Mouse (Mus musculus): ENCODE results near the gene Atp1a4.

Atp1a4 gene

DNA sequence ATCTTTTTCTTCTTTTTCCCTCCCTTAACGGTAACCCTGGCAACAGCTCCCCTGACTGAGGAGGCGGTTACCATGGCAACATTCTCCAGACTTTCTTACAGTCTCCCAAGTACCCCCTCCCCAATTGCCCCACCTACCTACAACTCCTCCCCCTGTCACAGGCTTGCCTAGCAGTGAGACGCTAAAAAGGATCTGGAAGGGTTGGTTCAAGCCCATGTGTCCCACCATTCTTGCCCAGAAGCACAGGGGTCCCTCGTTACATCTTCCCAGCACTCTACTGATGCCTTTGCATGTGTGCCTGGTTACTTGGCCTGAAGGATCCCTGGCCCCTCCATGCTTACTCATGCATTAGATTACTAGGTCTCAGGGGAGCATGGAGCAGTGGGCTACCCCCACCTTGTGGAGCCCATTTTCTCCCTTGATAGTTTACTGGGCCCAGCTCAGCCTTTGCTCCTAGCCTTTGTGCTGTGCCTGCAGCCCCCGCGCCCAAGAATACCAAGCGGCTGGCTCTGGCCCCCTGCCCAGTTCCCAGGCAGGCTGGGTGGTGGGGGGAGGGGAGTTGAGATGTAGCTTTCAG, 57.3 kb downstream of the Atp1a4 start:
- peaks cover 7% of the 10 kb centered on the region; the same call in 1 of the 2 replicates for H3K36me3 ChIP-seq (ENCODE audit: control insufficient read depth, insufficient read depth, low read length, poor library complexity, severe bottlenecking)
- H3K27me3 ChIP-seq (ENCODE audit: control insufficient read depth, insufficient read depth, low read length, poor library complexity, severe bottlenecking): no peaks in the 10 kb centered on the region
- DNase-seq (ENCODE audit: low read depth, low spot score): no peak

DNA sequence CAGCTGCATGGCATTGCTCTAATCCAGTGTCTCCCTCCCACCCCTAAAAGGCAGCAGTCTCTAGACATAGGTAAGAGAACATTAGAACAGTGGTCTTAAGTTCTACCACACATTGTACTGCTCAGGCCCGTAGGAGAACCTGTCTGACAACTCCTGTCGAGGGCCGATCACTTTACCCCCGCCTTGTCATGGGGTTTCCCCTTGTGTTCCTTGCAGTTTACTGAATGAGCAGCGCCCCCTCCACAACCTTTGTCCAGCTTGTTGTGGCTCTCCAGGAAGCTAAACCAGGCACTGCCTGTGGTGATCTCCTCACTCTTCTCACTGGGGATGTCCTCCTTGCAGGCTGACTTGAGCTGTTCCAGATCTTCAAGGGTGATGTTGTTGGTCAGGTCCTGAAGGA, 58.1 kb downstream of the Atp1a4 start:
- Histone ChIP-seq H3K27me3 (ENCODE audit: control insufficient read depth, insufficient read depth, low read length, poor library complexity, severe bottlenecking) (no peaks in the 10 kb centered on the region), H3K36me3 (ENCODE audit: control insufficient read depth, insufficient read depth, low read length, poor library complexity, severe bottlenecking) (peaks cover 7% of the 10 kb centered on the region; the same call in 1 of the 2 replicates)
- no peak for DNase-seq (ENCODE audit: low read depth, low spot score)

DNA sequence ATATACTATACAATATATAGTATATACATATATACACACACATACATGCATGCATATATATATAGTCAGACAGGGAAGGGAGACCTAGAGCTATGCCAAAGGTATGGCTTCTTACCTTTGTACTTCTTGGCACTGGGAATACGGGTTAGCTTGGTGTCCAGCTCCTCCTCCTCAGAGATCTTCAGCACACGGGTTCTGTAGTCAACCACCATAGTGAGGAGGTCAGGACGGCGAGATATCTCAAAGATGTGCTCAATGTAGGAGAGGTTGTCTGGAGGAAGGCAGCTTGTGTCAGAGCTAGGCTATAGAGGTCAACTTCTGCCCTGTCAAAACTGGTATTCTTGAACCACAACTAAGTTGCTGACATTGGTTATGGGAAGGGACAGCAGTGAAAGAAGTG, 59.2 kb downstream of the Atp1a4 start:
- Histone ChIP-seq H3K36me3 (ENCODE audit: control insufficient read depth, insufficient read depth, low read length, poor library complexity, severe bottlenecking) (peaks cover 14% of the 10 kb centered on the region; the same call in 1 of the 2 replicates), H3K27me3 (ENCODE audit: control insufficient read depth, insufficient read depth, low read length, poor library complexity, severe bottlenecking) (no peaks in the 10 kb centered on the region)
- no peak for DNase-seq (ENCODE audit: low read depth, low spot score)

DNA sequence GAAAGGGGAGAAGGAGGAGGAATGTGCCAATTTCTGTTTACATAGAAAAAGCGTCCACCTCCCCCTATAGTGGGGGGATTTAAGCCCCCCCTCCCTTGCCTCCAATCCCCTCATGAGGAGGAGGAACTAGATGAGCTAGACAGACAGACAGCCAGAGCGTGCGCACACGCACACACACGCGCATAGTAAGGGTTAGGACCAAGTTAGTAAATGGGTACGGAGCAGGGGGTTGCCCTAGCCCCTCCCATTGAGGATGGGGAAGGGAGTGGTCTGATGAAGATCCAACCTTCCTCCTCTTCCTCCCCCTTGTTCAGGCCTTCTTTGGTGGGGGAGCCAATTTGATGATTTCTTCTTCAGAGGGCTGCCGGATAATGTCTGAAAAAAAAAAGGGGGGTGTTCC, 59.9 kb downstream of the Atp1a4 start:
- DNase-seq (ENCODE audit: low read depth, low spot score): no peak
- Histone ChIP-seq H3K36me3 (ENCODE audit: control insufficient read depth, insufficient read depth, low read length, poor library complexity, severe bottlenecking) (peaks cover 16% of the 10 kb centered on the region; the same call in 1 of the 2 replicates), H3K27me3 (ENCODE audit: control insufficient read depth, insufficient read depth, low read length, poor library complexity, severe bottlenecking) (no peaks in the 10 kb centered on the region)

DNA sequence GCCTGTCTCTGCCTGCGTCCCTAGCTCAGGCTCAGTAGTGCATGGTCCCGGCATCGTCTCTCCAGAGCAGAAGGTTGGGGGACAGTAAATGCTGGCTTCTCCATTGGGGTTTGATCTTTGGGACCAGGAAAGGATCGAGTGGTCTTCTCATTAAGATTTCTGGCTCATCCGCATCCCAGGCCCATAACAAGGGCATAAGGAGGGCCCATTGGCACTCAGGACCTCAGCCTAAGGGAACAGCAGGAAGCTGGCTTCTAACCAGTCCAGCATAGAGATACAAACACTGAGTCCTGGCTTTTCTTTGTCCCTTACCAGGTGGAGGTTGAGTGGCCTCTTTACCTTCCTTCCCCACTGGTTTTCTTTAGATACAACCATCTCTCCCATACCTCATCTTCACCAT, 60.4 kb downstream of the Atp1a4 start:
- peaks cover 17% of the 10 kb centered on the region; the same call in 1 of the 2 replicates for H3K36me3 ChIP-seq (ENCODE audit: control insufficient read depth, insufficient read depth, low read length, poor library complexity, severe bottlenecking)
- no peak for DNase-seq (ENCODE audit: low read depth, low spot score)
- H3K27me3 ChIP-seq (ENCODE audit: control insufficient read depth, insufficient read depth, low read length, poor library complexity, severe bottlenecking): no peaks in the 10 kb centered on the region

DNA sequence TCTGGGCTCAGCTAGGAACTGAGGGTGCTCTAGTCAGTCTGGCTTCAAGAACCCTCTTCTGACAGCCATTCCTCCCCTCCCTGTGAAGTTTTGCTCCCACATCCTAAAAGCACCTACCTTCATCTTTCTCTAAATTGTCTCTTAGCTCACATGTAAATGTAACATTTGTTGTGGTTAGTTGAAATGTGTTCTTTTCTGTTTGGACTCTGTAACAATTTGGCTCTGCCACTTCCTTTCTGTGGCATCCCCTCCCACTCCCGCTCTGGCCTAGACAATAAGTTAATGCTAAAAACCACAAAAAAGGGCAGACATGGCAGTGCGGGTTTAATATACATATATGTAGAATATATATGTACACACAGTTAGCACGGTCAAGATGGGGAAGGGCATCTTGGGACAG, 61.1 kb downstream of the Atp1a4 start:
- no peak for DNase-seq (ENCODE audit: low read depth, low spot score)
- no peaks in the 10 kb centered on the region for H3K27me3 ChIP-seq (ENCODE audit: control insufficient read depth, insufficient read depth, low read length, poor library complexity, severe bottlenecking)
- H3K36me3 ChIP-seq (ENCODE audit: control insufficient read depth, insufficient read depth, low read length, poor library complexity, severe bottlenecking): peaks cover 18% of the 10 kb centered on the region

DNA sequence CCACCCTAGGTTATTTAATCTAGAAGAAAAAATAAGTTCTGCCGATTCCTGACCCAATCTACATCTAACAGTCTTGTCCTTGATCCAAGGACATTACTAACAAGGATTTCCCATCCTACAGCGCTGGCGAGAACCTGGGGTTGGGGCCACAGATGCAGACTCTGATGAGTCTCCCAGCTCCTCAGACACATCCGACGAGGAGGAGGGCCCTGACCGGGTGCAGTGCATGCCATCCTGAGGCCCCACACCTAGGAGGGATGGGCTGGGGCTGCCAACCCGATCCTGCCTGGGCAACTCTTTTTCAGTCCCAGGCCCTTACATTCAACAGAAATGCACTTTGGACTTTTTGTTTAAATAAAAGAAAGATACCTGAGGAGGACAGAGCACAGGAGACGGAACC, 63.8 kb downstream of the Atp1a4 start:
- DNase-seq (ENCODE audit: low read depth, low spot score): no peak
- Histone ChIP-seq H3K27me3 (ENCODE audit: control insufficient read depth, insufficient read depth, low read length, poor library complexity, severe bottlenecking) (no peaks in the 10 kb centered on the region), H3K36me3 (ENCODE audit: control insufficient read depth, insufficient read depth, low read length, poor library complexity, severe bottlenecking) (peaks cover 18% of the 10 kb centered on the region)

DNA sequence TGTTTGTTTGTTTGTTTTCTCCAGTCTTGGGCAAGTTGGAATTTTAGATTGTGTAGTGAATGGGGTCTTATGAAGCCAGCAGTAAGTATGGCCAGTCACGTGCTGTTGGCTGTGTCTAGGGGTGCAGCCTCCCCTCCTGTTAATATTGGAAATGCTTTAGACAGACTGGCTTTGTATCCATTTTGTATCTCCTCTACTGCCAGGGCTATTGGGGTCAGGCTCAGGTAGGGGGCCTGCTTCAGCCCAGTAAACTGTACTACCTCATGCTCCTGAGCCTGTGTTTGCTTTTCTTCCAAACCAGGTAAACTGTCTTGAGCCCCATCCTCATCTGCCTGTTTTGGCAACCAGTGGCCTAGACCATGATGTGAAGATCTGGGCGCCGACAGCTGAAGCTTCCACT, 66.0 kb downstream of the Atp1a4 start:
- peaks cover 17% of the 10 kb centered on the region for H3K36me3 ChIP-seq (ENCODE audit: control insufficient read depth, insufficient read depth, low read length, poor library complexity, severe bottlenecking)
- no peak for DNase-seq (ENCODE audit: low read depth, low spot score)
- H3K27me3 ChIP-seq (ENCODE audit: control insufficient read depth, insufficient read depth, low read length, poor library complexity, severe bottlenecking): no peaks in the 10 kb centered on the region

DNA sequence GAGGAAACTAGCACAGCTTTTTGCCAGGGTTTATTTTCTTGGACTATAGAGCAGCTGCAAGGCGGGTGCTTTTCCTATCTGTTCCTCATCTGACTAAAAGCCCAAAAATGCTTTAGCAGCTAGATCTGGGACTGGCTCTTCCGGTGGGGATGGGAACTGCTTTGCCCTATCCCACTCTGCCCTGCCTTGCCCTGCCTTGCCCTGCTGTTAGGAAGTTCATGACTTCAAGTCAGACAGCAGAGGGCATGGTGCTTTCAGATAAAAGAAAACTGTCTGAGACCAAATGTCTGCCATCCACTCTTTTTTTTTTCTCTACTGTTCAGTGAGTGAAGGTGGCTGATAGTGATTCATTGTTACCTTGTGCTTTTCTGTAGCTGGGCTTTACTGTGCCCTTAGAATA, 66.6 kb downstream of the Atp1a4 start:
- DNase-seq (ENCODE audit: low read depth, low spot score): no peak
- Histone ChIP-seq H3K36me3 (ENCODE audit: control insufficient read depth, insufficient read depth, low read length, poor library complexity, severe bottlenecking) (peaks cover 14% of the 10 kb centered on the region), H3K27me3 (ENCODE audit: control insufficient read depth, insufficient read depth, low read length, poor library complexity, severe bottlenecking) (no peaks in the 10 kb centered on the region)

DNA sequence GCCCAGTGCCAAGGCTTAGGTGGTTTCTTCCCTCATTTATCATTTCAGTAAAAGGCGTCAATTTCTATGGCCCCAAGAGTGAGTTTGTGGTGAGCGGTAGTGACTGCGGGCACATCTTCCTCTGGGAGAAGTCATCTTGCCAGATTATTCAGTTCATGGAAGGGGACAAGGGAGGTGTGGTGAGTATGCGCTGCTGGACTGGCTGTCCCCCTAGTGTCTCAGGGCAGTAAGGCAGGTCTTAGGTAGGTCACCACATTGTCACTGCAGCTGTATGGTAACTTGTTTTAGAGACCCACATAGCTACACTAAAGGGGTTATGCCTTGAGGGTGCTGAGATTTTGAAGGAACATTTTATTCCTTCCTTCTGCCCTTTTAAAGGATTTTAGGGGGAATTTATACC, 69.3 kb downstream of the Atp1a4 start:
- H3K27me3 ChIP-seq (ENCODE audit: control insufficient read depth, insufficient read depth, low read length, poor library complexity, severe bottlenecking): no peaks in the 10 kb centered on the region
- DNase-seq (ENCODE audit: low read depth, low spot score): peak; percentile 34

DNA sequence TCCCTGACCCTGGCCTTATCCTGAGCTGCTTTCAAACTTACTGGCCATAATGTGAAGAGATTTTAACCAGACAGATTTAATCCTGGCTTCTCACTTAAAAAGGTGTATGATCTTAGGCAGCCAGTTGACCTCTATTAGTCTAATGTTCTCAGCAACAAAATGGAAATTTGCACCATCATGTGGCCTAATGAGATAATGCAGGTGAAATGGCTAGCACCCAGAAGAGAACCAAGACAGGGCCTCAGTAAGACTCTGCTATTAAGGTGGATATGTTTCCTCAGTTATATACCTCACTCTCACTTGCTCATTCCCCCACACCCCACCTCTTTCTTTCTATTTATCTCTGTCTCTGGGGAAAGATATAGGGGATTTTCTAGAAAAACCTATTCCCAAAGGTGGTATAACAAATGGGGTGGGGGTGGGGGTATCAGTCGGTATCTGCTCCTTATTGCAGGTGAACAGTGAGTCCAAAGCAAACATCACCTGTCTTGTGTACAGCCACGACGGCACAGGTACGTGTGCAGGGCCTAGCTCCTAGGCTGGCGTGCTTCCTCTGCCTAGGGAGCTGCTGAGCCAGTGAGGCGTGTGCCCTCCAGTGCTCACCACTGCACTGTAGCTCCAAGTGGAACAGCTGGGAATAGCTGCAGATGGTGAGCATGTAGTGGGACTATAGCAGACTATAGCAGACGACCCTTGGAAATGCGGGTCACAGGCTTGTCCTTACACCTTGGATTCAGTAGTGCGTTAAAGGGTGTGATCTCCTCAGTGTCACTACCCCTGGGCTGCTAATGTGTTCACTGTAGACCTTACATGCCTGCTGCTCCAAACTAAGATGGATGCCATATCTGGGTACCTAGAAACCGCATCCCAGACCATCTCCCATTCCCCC, 71.6 kb downstream of the Atp1a4 start:
- no peaks in the 10 kb centered on the region for H3K27me3 ChIP-seq (ENCODE audit: control insufficient read depth, insufficient read depth, low read length, poor library complexity, severe bottlenecking)
- DNase-seq (ENCODE audit: low read depth, low spot score): peak; percentile 45
- peaks cover 6% of the 10 kb centered on the region; the same call in 1 of the 2 replicates for H3K36me3 ChIP-seq (ENCODE audit: control insufficient read depth, insufficient read depth, low read length, poor library complexity, severe bottlenecking)

More for the DNA sequence above, 69.3 kb downstream of the Atp1a4 start:
- peaks cover 7% of the 10 kb centered on the region for H3K36me3 ChIP-seq (ENCODE audit: control insufficient read depth, insufficient read depth, low read length, poor library complexity, severe bottlenecking)

DNA sequence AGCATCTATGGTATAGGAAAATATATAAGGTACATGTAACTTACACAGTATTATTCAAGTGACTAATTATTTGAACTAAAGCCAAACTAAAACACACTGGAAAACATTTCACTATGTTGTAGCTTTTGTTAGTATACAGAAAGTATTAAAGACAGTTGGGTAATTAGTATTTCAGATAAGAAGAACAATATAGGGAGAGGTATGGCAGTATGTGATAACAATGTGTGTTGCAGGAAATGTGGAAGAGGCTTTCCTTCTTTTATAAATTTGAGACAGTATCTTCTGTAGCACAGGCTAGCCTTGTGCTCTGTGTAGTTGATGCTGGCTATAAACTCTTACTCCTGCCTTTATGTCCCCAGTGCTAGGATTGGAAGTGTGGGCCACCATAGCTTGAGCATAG, 74.3 kb downstream of the Atp1a4 start:
- H3K36me3 ChIP-seq (ENCODE audit: control insufficient read depth, insufficient read depth, low read length, poor library complexity, severe bottlenecking): peaks cover 9% of the 10 kb centered on the region; the same call in 1 of the 2 replicates
- no peak for DNase-seq (ENCODE audit: low read depth, low spot score)

DNA sequence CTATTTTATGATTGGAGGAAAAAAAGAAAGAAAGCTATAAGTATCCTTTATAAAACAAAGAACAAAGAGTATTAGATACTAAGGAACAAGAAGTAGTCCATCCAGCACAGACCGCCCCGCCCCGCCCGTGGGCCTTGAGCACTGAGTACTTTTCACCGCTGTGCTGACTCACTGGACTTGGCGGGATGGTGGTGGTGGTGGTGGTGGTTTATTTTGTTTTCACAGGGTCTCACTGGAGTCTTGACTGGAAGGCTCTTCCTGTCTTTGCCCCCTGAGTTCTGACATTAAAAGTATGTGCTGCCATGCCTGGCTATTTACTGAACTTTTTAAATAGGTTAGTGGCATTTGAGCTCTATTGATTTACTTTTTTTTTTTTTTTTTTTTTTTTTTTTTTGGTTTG, 75.2 kb downstream of the Atp1a4 start:
- DNase-seq (ENCODE audit: low read depth, low spot score): no peak
- Histone ChIP-seq H3K27me3 (ENCODE audit: control insufficient read depth, insufficient read depth, low read length, poor library complexity, severe bottlenecking) (no peaks in the 10 kb centered on the region), H3K36me3 (ENCODE audit: control insufficient read depth, insufficient read depth, low read length, poor library complexity, severe bottlenecking) (peaks cover 9% of the 10 kb centered on the region; the same call in 1 of the 2 replicates)

More for the DNA sequence above, 74.3 kb downstream of the Atp1a4 start:
- H3K27me3 ChIP-seq (ENCODE audit: control insufficient read depth, insufficient read depth, low read length, poor library complexity, severe bottlenecking): no peaks in the 10 kb centered on the region

DNA sequence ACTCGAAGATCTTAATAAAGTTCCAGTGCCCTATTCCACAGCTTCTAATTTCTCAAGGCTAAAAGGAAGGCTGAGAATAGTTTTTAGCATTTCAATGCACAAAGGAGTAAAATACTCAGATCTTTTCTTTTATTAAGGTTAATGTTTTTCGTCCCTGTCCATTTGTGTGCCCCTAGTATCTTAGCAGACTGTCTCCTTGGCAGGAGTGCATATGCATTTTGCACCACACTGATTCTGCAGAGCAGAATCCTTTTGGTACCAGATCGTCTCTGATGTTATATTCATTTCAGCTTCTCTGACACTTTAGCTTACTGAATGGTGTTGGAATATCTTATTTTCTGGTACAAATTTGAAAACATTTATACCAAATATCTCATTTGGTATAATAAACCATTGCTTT, 76.4 kb downstream of the Atp1a4 start:
- no peaks in the 10 kb centered on the region for H3K27me3 ChIP-seq (ENCODE audit: control insufficient read depth, insufficient read depth, low read length, poor library complexity, severe bottlenecking)
- no peak for DNase-seq (ENCODE audit: low read depth, low spot score)
- H3K36me3 ChIP-seq (ENCODE audit: control insufficient read depth, insufficient read depth, low read length, poor library complexity, severe bottlenecking): peaks cover 11% of the 10 kb centered on the region; the same call in 1 of the 2 replicates

DNA sequence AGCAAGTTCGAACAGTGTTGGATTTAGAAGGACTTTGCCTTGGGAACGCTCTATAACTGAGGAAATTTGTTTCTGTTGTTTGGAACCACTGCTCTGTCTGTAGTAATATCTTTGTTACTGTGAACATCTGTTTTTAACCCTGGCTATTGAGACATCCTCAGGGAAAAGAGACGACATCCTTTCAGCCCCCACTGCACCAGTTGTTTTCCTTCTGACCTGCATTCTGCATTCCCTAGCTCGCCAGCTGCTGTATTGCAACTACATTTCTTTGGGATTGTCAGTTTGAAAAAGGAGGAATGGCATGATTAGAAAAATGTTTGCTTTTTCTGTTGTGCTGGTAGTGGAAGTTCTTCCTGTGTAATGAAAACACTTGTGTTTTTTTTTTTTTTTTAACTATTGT, 77.3 kb downstream of the Atp1a4 start:
- no peaks in the 10 kb centered on the region for H3K27me3 ChIP-seq (ENCODE audit: control insufficient read depth, insufficient read depth, low read length, poor library complexity, severe bottlenecking)
- no peak for DNase-seq (ENCODE audit: low read depth, low spot score)
- H3K36me3 ChIP-seq (ENCODE audit: control insufficient read depth, insufficient read depth, low read length, poor library complexity, severe bottlenecking): peaks cover 11% of the 10 kb centered on the region; the same call in 1 of the 2 replicates

Measured in splenic B cell, adult 2 months (primary cell).